Mouse (Mus musculus) liver, postnatal 0 days (tissue): ENCODE measurements at regions not wholly inside any gene's neighbourhood (a gene's known extent, or its start where the extent isn't known, plus 50 kb on each side); places are given as distances from the start of the nearest gene placed in this dataset.

Source experiments
- CTCF ChIP-seq: sonication (generic); IDR thresholded peaks from 2 replicates; pipeline ENCODE4 v1.5.1; 2016; ENCODE audit warnings: antibody characterized with exemption, low read depth
- EP300 ChIP-seq: IDR thresholded peaks from 2 replicates; pipeline ENCODE4 v1.6.1; 2016; ENCODE audit warnings: antibody characterized with exemption, low read depth, mild to moderate bottlenecking

DNA sequence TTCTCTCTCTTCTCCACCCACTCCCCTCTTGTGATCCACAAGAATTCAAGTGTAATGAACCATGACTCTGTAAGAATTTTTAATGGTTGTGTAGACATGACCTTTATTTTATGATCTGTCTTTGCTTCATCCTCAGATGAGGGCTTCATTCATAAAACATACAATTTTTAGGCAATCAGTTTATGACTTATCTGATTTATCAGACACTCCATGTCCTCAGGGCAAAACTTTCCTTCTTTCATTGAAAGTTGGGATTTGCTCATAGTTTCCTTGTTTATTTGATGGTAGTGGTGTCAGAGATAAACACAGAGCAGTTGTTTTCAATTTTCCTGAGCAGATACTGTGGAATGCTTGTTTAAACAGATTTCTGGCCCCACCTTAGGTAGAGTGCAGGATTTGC is 212.8 kb downstream of the Snx13 start:
- TF ChIP-seq CTCF (no peak), EP300 (no peak)
